Mouse (Mus musculus): ENCODE results near the gene Lpar3. TPM values are rescaled to one million over a fixed set of nuclear protein-coding genes. Genes with fewer than 3 reads are reported as not detected.
"Not testable (repeated sequence)": the region's sequence is repeated elsewhere in the genome, so short reads cannot be mapped to it uniquely, and the experiment has no call there.

Lpar3 gene
- total and polyA plus RNA-seq, 2 experiments from 2014 or later, result 0.43 to 0.92 TPM

- no peaks in the 10 kb centered on the region for H3K36me3 ChIP-seq (ENCODE audit: insufficient read depth)
- no peak overlapping the region for H3K4me3 ChIP-seq (ENCODE audit: low read depth, low read length)
- no peaks in the 10 kb centered on the region for H3K9me3 ChIP-seq (ENCODE audit: low read length)
- no peak for DNase-seq
- no peak overlapping the region for H3K4me2 ChIP-seq (ENCODE audit: low read depth)
- no peak for ATAC-seq
- WGBS, result 80% methylated on average over 2 of the region's 2 CpGs
- no peaks in the 10 kb centered on the region for H3K4me1 ChIP-seq (ENCODE audit: insufficient read depth)
- peaks cover 3% of the 10 kb centered on the region; the same call in 1 of the 2 replicates for H3K27me3 ChIP-seq (ENCODE audit: insufficient read depth, low read length)
- no peak overlapping the region for H3K9ac ChIP-seq
- TF ChIP-seq CTCF (IDR thresholded peaks at IDR 0.05; ENCODE audit: low read depth), result no peak
- H3K27ac ChIP-seq (ENCODE audit: low read depth, low read length), result no peak overlapping the region
Measured at GRCm38 (mm10) chr3:146207440-146207839, 13.3 kb upstream of the Lpar3 start.

GRCm38 (mm10) chr3:146209759-146210158 lies 11.0 kb upstream of the Lpar3 start:
- not testable (repeated sequence) for H3K4me3 ChIP-seq (ENCODE audit: low read depth, low read length); H3K9me3 ChIP-seq (ENCODE audit: low read length); H3K9ac ChIP-seq; H3K4me2 ChIP-seq (ENCODE audit: low read depth); H3K36me3 ChIP-seq (ENCODE audit: insufficient read depth); H3K4me1 ChIP-seq (ENCODE audit: insufficient read depth); ATAC-seq; H3K27me3 ChIP-seq (ENCODE audit: insufficient read depth, low read length); H3K27ac ChIP-seq (ENCODE audit: low read depth, low read length); DNase-seq
- 93% methylated on average over 8 of the region's 8 CpGs for WGBS

GRCm38 (mm10) chr3:146211141-146211747 lies 9.5 kb upstream of the Lpar3 start:
- Histone ChIP-seq H3K4me3 (ENCODE audit: low read depth, low read length) (no peak overlapping the region), H3K9ac (no peak overlapping the region)
- ATAC-seq, result no peak

GRCm38 (mm10) chr3:146211964-146212363 lies 8.8 kb upstream of the Lpar3 start:
- no peak for ATAC-seq
- Histone ChIP-seq H3K4me3 (ENCODE audit: low read depth, low read length) (no peak overlapping the region), H3K36me3 (ENCODE audit: insufficient read depth) (no peaks in the 10 kb centered on the region), H3K9ac (no peak overlapping the region), H3K4me1 (ENCODE audit: insufficient read depth) (no peaks in the 10 kb centered on the region), H3K4me2 (ENCODE audit: low read depth) (no peak overlapping the region), H3K9me3 (ENCODE audit: low read length) (no peaks in the 10 kb centered on the region), H3K27me3 (ENCODE audit: insufficient read depth, low read length) (no peaks in the 10 kb centered on the region), H3K27ac (ENCODE audit: low read depth, low read length) (no peak overlapping the region)
- 82% methylated on average over 2 of the region's 2 CpGs for WGBS
- no peak for TF ChIP-seq CTCF (IDR thresholded peaks at IDR 0.05; ENCODE audit: low read depth)
- DNase-seq, result no peak

More at GRCm38 (mm10) chr3:146211141-146211747, 9.5 kb upstream of the Lpar3 start:
- Histone ChIP-seq H3K36me3 (ENCODE audit: insufficient read depth) (no peaks in the 10 kb centered on the region), H3K27me3 (ENCODE audit: insufficient read depth, low read length) (peaks cover 3% of the 10 kb centered on the region; the same call in 1 of the 2 replicates), H3K27ac (ENCODE audit: low read depth, low read length) (no peak overlapping the region), H3K4me1 (ENCODE audit: insufficient read depth) (no peaks in the 10 kb centered on the region), H3K4me2 (ENCODE audit: low read depth) (no peak overlapping the region), H3K9me3 (ENCODE audit: low read length) (no peaks in the 10 kb centered on the region)
- TF ChIP-seq CTCF (IDR thresholded peaks at IDR 0.05; ENCODE audit: low read depth), result no peak
- DNase-seq, result no peak
- WGBS, result 88% methylated on average over 4 of the region's 4 CpGs

GRCm38 (mm10) chr3:146213336-146213735 lies 7.4 kb upstream of the Lpar3 start:
- 80% methylated on average over 5 of the region's 5 CpGs for WGBS
- no peak for TF ChIP-seq CTCF (IDR thresholded peaks at IDR 0.05; ENCODE audit: low read depth)
- Histone ChIP-seq H3K9me3 (ENCODE audit: low read length) (no peaks in the 10 kb centered on the region), H3K9ac (no peak overlapping the region), H3K4me3 (ENCODE audit: low read depth, low read length) (no peak overlapping the region), H3K4me1 (ENCODE audit: insufficient read depth) (no peaks in the 10 kb centered on the region), H3K27ac (ENCODE audit: low read depth, low read length) (no peak overlapping the region), H3K36me3 (ENCODE audit: insufficient read depth) (no peaks in the 10 kb centered on the region), H3K27me3 (ENCODE audit: insufficient read depth, low read length) (no peaks in the 10 kb centered on the region), H3K4me2 (ENCODE audit: low read depth) (no peak overlapping the region)
- ATAC-seq (no peak), DNase-seq (no peak)

GRCm38 (mm10) chr3:146216561-146216960 lies 4.2 kb upstream of the Lpar3 start:
- Histone ChIP-seq H3K27ac (ENCODE audit: low read depth, low read length) (no peak overlapping the region), H3K4me2 (ENCODE audit: low read depth) (no peak overlapping the region), H3K4me3 (ENCODE audit: low read depth, low read length) (no peak overlapping the region), H3K36me3 (ENCODE audit: insufficient read depth) (no peaks in the 10 kb centered on the region), H3K27me3 (ENCODE audit: insufficient read depth, low read length) (peaks cover 16% of the 10 kb centered on the region), H3K9me3 (ENCODE audit: low read length) (no peaks in the 10 kb centered on the region), H3K9ac (no peak overlapping the region), H3K4me1 (ENCODE audit: insufficient read depth) (0 out of 2 replicates have a peak, but pooled peaks cover 4% of the 10 kb centered on the region)
- DNase-seq, result no peak
- WGBS, result 94% methylated on average over 3 of the region's 3 CpGs
- no peak for TF ChIP-seq CTCF (IDR thresholded peaks at IDR 0.05; ENCODE audit: low read depth)
- no peak for ATAC-seq

- WGBS, result 62% methylated on average over 4 of the region's 4 CpGs
- H3K27me3 ChIP-seq (ENCODE audit: insufficient read depth, low read length), result peaks cover 39% of the 10 kb centered on the region
- H3K27ac ChIP-seq (ENCODE audit: low read depth, low read length), result no peak overlapping the region
- no peak overlapping the region for H3K4me3 ChIP-seq (ENCODE audit: low read depth, low read length)
- no peak for TF ChIP-seq CTCF (IDR thresholded peaks at IDR 0.05; ENCODE audit: low read depth)
- no peaks in the 10 kb centered on the region for H3K36me3 ChIP-seq (ENCODE audit: insufficient read depth)
- peaks cover 4% of the 10 kb centered on the region; the same call in 1 of the 2 replicates for H3K4me1 ChIP-seq (ENCODE audit: insufficient read depth)
- DNase-seq (no peak), ATAC-seq (no peak)
- H3K9ac ChIP-seq, result no peak overlapping the region
- H3K9me3 ChIP-seq (ENCODE audit: low read length), result no peaks in the 10 kb centered on the region
- no peak overlapping the region for H3K4me2 ChIP-seq (ENCODE audit: low read depth)
Measured at GRCm38 (mm10) chr3:146224271-146224670, 3.5 kb downstream of the Lpar3 start.

Data from forebrain, postnatal 0 days (tissue).